Mouse (Mus musculus): ENCODE results near the gene Dcaf1.

GRCm38 (mm10) chr9:106908174-106908573, 86.5 kb downstream of the Dcaf1 start:
- TF ChIP-seq POLR2A (IDR thresholded peaks at IDR 0.05; ENCODE audit: insufficient read depth, low read depth, low read length), result no peak
- TF ChIP-seq CTCF (IDR thresholded peaks at IDR 0.05), result no peak

Data from heart, adult 2 months (tissue).